Mouse (Mus musculus): ENCODE data around the gene Adk. TPM values are rescaled to one million over a fixed set of nuclear protein-coding genes. Genes with fewer than 3 reads are reported as not detected.

The Adk gene
- total and polyA plus RNA-seq, 3 experiments, result 69.0 to 479 (median 102) TPM

DNA sequence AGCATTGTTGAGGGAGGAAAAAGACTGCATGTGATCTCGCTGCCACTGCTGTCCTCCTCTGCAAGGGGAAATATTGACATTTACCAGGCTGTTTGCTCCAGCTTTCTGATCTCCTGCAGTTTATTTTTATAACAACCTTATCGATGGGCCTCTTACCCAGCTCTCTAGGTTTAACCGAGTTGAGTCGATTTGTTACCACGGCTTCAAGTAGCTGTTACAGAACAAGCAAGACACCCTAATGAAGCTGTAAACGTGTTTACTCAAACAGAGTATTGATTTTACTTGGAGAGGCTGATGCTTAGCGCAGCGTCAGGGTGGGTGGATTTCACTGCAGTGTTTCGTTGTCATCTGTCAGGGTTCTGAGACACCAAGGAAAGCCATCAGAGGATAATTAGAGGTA, 382.3 kb downstream of the Adk start:
- no peak for DNase-seq (ENCODE audit: low read depth, low spot score)
- no peaks in the 10 kb centered on the region for H3K27me3 ChIP-seq (ENCODE audit: control insufficient read depth in 1 of 2, insufficient read depth in 2 of 2, low read length in 2 of 2)
- TF ChIP-seq NRF1 (IDR thresholded peaks at IDR 0.05; ENCODE audit: insufficient read depth, low read depth, low read length, poor library complexity, severe bottlenecking), result no peak
- TF ChIP-seq UBTF (IDR thresholded peaks at IDR 0.05; ENCODE audit: borderline replicate concordance, insufficient read depth, low read depth, low read length), result no peak
- no peak for TF ChIP-seq HCFC1 (IDR thresholded peaks at IDR 0.05; ENCODE audit: low read depth, low read length)
- TF ChIP-seq RCOR1 (IDR thresholded peaks at IDR 0.05; ENCODE audit: low read depth, low read length), result no peak
- TF ChIP-seq ELF1 (IDR thresholded peaks at IDR 0.05; ENCODE audit: low read depth, low read length), result no peak
- no peak for TF ChIP-seq TBP (IDR thresholded peaks at IDR 0.05; ENCODE audit: low read depth, low read length)
- no peak for TF ChIP-seq SMC3 (IDR thresholded peaks at IDR 0.05; ENCODE audit: low read depth, low read length)
- TF ChIP-seq POLR2AphosphoS5 (IDR thresholded peaks at IDR 0.05; ENCODE audit: borderline replicate concordance, low read depth, low read length), result no peak
- no peak overlapping the region for H3K9ac ChIP-seq (ENCODE audit: control insufficient read depth, low read depth, low read length, poor library complexity, severe bottlenecking)
- no peaks in the 10 kb centered on the region for H3K9me3 ChIP-seq (replicated peaks; ENCODE audit: insufficient read depth, low read length)
- no peak overlapping the region for H3K27ac ChIP-seq (ENCODE audit: control insufficient read depth, low read depth, low read length)
- H3K36me3 ChIP-seq (ENCODE audit: control insufficient read depth in 1 of 2, insufficient read depth in 2 of 2, low read length in 2 of 2), result no peaks in the 10 kb centered on the region
- H3K79me2 ChIP-seq (ENCODE audit: control insufficient read depth, insufficient read depth, low read length, poor library complexity), result no peaks in the 10 kb centered on the region
- H3K4me1 ChIP-seq (ENCODE audit: control insufficient read depth in 1 of 2, insufficient read depth in 2 of 2, low read length in 2 of 2), result no peaks in the 10 kb centered on the region
- no peak overlapping the region for H3K4me3 ChIP-seq (ENCODE audit: control insufficient read depth in 1 of 2, insufficient read depth in 1 of 2, low read depth in 2 of 2, low read length in 2 of 2)

- no peak for DNase-seq (ENCODE audit: low read depth, low spot score)
- no peaks in the 10 kb centered on the region for H3K79me2 ChIP-seq (ENCODE audit: control insufficient read depth, insufficient read depth, low read length, poor library complexity)
- no peaks in the 10 kb centered on the region for H3K36me3 ChIP-seq (ENCODE audit: control insufficient read depth in 1 of 2, insufficient read depth in 2 of 2, low read length in 2 of 2)
- TF ChIP-seq CHD1 (IDR thresholded peaks at IDR 0.05; ENCODE audit: low read depth, low read length) (no peak), CHD2 (IDR thresholded peaks at IDR 0.05; ENCODE audit: low read length) (no peak), ZC3H11A (IDR thresholded peaks at IDR 0.05; ENCODE audit: low read depth, low read length) (no peak), POLR2AphosphoS5 (IDR thresholded peaks at IDR 0.05; ENCODE audit: borderline replicate concordance, low read depth, low read length) (no peak), SMC3 (IDR thresholded peaks at IDR 0.05; ENCODE audit: low read depth, low read length) (no peak), MAZ (IDR thresholded peaks at IDR 0.05; ENCODE audit: low read depth, low read length) (no peak), ELF1 (IDR thresholded peaks at IDR 0.05; ENCODE audit: low read depth, low read length) (no peak), ZNF384 (IDR thresholded peaks at IDR 0.05; ENCODE audit: low read depth, low read length) (no peak), USF1 (IDR thresholded peaks at IDR 0.05; ENCODE audit: low read depth, low read length) (no peak), KAT2A (conservative IDR thresholded peaks at IDR 0.05; ENCODE audit: low read depth, low read length) (no peak), TAL1 (IDR thresholded peaks at IDR 0.05; ENCODE audit: low read length) (no peak), JUND (IDR thresholded peaks at IDR 0.05; ENCODE audit: low read depth, low read length) (no peak)
- no peaks in the 10 kb centered on the region for H3K9me3 ChIP-seq (replicated peaks; ENCODE audit: insufficient read depth, low read length)
- no peak overlapping the region for H3K9ac ChIP-seq (ENCODE audit: control insufficient read depth, low read depth, low read length, poor library complexity, severe bottlenecking)
- H3K27ac ChIP-seq (ENCODE audit: control insufficient read depth, low read depth, low read length), result no peak overlapping the region
- H3K27me3 ChIP-seq (ENCODE audit: control insufficient read depth in 1 of 2, insufficient read depth in 2 of 2, low read length in 2 of 2), result no peaks in the 10 kb centered on the region
- no peaks in the 10 kb centered on the region for H3K4me1 ChIP-seq (ENCODE audit: control insufficient read depth in 1 of 2, insufficient read depth in 2 of 2, low read length in 2 of 2)
- no peak overlapping the region for H3K4me3 ChIP-seq (ENCODE audit: control insufficient read depth in 1 of 2, insufficient read depth in 1 of 2, low read depth in 2 of 2, low read length in 2 of 2)
Measured at GRCm38 (mm10) chr14:21439785-21440184, 387.4 kb downstream of the Adk start.
